Mouse (Mus musculus): ENCODE measurements around the gene BC028528. TPM values are rescaled to one million over a fixed set of nuclear protein-coding genes. Genes with fewer than 3 reads are reported as not detected.
A peak's percentile ranks its signal among the peaks of the same experiment; 100 is the strongest.
"Not testable (repeated sequence)": the region's sequence is repeated elsewhere in the genome, so short reads cannot be mapped to it uniquely, and the experiment has no call there.

The BC028528 gene
- polyA plus RNA-seq, 1 experiment from 2014 or later, result 8.5 TPM

DNA sequence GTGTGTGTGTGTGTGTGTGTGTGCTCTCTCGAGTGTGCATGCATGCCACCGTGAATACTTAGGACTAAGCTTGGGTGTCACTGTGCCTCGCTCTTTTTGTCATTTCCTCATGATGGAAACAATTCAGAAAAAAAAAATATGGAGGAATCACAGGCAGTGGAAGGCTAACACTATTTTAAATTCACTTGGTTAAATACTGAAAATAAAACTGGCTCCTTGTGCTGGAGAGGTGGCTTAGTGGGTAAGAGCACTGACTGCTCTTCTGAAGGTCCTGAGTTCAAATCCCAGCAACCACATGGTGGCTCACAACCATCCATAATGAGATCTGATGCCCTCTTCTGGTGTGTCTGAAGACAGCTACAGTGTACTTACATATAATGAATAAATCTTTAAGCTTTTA lies 33.5 kb downstream of the BC028528 start:
- H3K4me3 ChIP-seq (ENCODE audit: low read depth, low read length); H3K4me1 ChIP-seq (ENCODE audit: control insufficient read depth, insufficient read depth, low read length); H3K27me3 ChIP-seq (ENCODE audit: control insufficient read depth, insufficient read depth, low read length); DNase-seq (ENCODE audit: low spot score, missing footprints); H3K4me2 ChIP-seq; H3K27ac ChIP-seq (ENCODE audit: low read depth, low read length); H3K9me3 ChIP-seq (ENCODE audit: control insufficient read depth, low read length); H3K9ac ChIP-seq (ENCODE audit: low read length); ATAC-seq (ENCODE audit: low FRiP score); H3K36me3 ChIP-seq (ENCODE audit: control insufficient read depth, insufficient read depth, low read length): not testable (repeated sequence)
- 93% methylated on average over 3 of the region's 3 CpGs for WGBS

DNA sequence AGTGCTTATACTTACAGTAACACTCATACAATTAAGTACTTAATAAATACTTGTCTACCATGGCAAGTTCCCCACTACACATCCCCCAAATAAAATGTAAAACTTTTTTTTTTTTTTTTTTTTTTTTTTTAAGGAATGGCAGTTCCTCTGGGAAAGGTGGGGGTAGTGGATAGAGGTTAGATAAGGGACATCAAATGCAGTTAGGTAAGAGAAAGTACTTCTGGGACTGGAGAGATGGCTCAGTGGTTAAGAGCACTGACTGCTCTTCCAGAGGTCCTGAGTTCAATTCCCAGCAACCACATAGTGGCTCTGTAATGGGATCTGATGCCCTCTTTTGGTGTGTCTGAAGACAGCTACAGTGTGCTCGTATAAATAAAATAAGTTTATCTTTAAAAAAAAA lies 34.8 kb downstream of the BC028528 start:
- H3K9ac ChIP-seq (ENCODE audit: low read length); H3K27me3 ChIP-seq (ENCODE audit: control insufficient read depth, insufficient read depth, low read length); ATAC-seq (ENCODE audit: low FRiP score); H3K36me3 ChIP-seq (ENCODE audit: control insufficient read depth, insufficient read depth, low read length); H3K9me3 ChIP-seq (ENCODE audit: control insufficient read depth, low read length); H3K4me1 ChIP-seq (ENCODE audit: control insufficient read depth, insufficient read depth, low read length); H3K4me3 ChIP-seq (ENCODE audit: low read depth, low read length); H3K4me2 ChIP-seq; DNase-seq (ENCODE audit: low spot score, missing footprints); H3K27ac ChIP-seq (ENCODE audit: low read depth, low read length): not testable (repeated sequence)
- 100% methylated on average over 1 of the region's 1 CpGs for WGBS

DNA sequence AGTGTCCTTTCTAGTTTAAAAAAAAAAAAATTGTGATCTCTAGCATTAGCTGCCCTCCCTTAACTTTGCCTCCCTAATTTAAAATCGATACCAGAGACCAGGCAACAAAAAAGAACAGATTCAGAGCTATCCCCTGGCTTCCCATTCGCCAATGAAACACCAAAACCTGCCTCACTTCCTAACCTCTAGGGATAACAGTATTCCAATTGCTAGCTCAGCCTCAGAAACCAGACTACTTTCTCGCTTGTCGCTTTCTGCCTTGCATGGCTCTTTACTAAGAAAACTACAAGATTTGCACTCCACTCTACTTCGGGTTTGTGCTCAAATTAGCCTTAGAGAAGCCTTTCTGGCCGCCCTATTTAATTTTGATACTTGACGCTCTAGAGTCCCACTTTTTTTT lies 35.7 kb downstream of the BC028528 start:
- WGBS, result 28% methylated on average over 7 of the region's 7 CpGs
- Histone ChIP-seq H3K27me3 (ENCODE audit: control insufficient read depth, insufficient read depth, low read length) (no peaks in the 10 kb centered on the region), H3K9me3 (ENCODE audit: control insufficient read depth, low read length) (no peaks in the 10 kb centered on the region), H3K36me3 (ENCODE audit: control insufficient read depth, insufficient read depth, low read length) (peaks cover 10% of the 10 kb centered on the region), H3K4me1 (ENCODE audit: control insufficient read depth, insufficient read depth, low read length) (peaks cover 6% of the 10 kb centered on the region; the same call in 1 of the 2 replicates), H3K27ac (ENCODE audit: low read depth, low read length) (peak overlapping the region; percentile 61; the same call in 1 of the 2 replicates), H3K9ac (ENCODE audit: low read length) (peak overlapping the region; percentile 89), H3K4me2 (peak overlapping the region; percentile 70), H3K4me3 (ENCODE audit: low read depth, low read length) (peak overlapping the region; percentile 90)
- DNase-seq (ENCODE audit: low spot score, missing footprints), result peak; percentile 91
- peak; percentile 33; the same call in 1 of the 2 replicates for ATAC-seq (ENCODE audit: low FRiP score)

DNA sequence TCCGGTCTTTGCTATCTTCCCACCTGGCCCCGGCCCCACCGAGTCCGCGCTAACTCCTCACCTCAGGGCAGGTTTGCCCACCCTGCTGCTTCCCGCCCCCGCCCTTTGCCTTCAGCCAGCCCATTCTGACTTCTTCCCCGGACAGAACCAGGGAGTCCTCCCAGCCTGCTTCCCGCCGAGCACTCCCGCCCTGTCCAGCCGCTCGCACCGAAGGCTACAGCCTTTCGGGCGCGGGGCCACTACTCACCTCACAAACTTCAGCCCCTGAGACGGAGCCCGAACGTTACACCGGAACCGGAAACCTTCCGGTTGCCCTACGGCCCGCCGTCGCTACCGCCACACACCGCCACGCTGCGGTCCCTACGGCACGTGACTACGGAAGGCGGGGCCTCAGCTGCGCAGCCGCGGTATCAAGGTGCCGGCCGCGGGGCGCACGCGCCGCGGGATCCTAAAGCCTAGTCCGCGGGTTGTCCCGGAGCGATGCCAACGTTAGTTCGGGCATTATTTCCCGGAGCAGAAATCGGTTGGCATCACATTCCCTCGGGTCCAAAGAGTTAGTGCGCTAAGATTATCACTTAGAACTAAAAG lies 36.2 kb downstream of the BC028528 start, which contains the start of gene Prpf3:
TSS of gene Prpf3 (minus strand) at position 384 of the 588 bp plus-strand sequence.
- DNase-seq (ENCODE audit: low spot score, missing footprints), result peak; percentile 99
- ATAC-seq (ENCODE audit: low FRiP score), result peak; percentile 99
- peak within 1 kb of the TSS; percentile 90 for H3K4me3 ChIP-seq (ENCODE audit: low read depth, low read length)
- H3K9ac ChIP-seq (ENCODE audit: low read length), result peak within 1 kb of the TSS; percentile 89
- no peaks in the 10 kb centered on the region for H3K27me3 ChIP-seq (ENCODE audit: control insufficient read depth, insufficient read depth, low read length)
- H3K9me3 ChIP-seq (ENCODE audit: control insufficient read depth, low read length), result no peaks in the 10 kb centered on the region
- peak within 1 kb of the TSS; percentile 70 for H3K4me2 ChIP-seq
- H3K36me3 ChIP-seq (ENCODE audit: control insufficient read depth, insufficient read depth, low read length), result peaks cover 13% of the 10 kb centered on the region
- H3K27ac ChIP-seq (ENCODE audit: low read depth, low read length), result peak within 1 kb of the TSS; percentile 61; the same call in 1 of the 2 replicates
- WGBS, result under 1% methylated on average over 56 of the region's 56 CpGs
- H3K4me1 ChIP-seq (ENCODE audit: control insufficient read depth, insufficient read depth, low read length), result peaks cover 6% of the 10 kb centered on the region; the same call in 1 of the 2 replicates

DNA sequence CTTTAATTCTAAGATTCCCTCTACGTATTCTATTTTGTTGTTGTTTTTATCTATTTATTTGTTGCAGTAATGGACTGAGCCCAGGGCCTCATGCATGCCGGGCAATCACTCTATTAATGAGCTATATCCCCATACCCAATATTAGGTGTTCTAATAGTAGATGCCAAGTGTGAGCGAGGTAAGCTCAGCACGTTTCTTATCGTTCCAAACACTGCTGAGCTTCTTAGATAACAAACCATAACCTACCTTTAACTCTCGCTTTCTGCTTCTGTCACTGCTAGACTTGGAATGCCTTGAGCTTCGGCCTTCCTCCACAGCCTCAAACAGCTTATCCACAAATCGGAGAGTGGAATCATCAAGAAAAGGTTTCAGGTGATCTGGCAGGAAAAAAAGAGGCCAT lies 40.5 kb downstream of the BC028528 start:
- H3K36me3 ChIP-seq (ENCODE audit: control insufficient read depth, insufficient read depth, low read length), result peaks cover 29% of the 10 kb centered on the region
- WGBS, result 97% methylated on average over 8 of the region's 8 CpGs

DNA sequence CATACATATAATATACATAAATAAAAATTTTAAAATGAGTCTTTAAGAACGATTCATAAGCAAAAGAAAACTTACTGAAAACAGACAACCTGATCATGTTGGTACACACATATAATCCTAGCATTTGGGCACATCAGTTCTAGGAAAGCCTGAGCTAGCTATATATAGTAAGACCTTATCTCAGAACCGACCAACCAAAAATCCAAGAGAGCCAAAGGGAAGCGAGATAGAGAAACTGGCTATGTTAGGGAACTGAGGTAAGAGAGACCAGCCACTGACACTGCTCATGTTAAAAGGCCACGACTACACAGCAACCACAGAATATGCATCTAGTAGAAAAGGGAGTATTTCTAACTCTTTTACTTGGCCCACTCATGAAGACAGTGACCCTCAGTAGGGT lies 41.2 kb downstream of the BC028528 start:
- peaks cover 34% of the 10 kb centered on the region for H3K36me3 ChIP-seq (ENCODE audit: control insufficient read depth, insufficient read depth, low read length)

More for the DNA sequence above, 40.5 kb downstream of the BC028528 start:
- Histone ChIP-seq H3K4me1 (ENCODE audit: control insufficient read depth, insufficient read depth, low read length) (peaks cover 6% of the 10 kb centered on the region; the same call in 1 of the 2 replicates), H3K27me3 (ENCODE audit: control insufficient read depth, insufficient read depth, low read length) (no peaks in the 10 kb centered on the region), H3K27ac (ENCODE audit: low read depth, low read length) (no peak overlapping the region), H3K9me3 (ENCODE audit: control insufficient read depth, low read length) (no peaks in the 10 kb centered on the region), H3K4me3 (ENCODE audit: low read depth, low read length) (no peak overlapping the region), H3K9ac (ENCODE audit: low read length) (no peak overlapping the region), H3K4me2 (no peak overlapping the region)
- DNase-seq (ENCODE audit: low spot score, missing footprints), result no peak
- ATAC-seq (ENCODE audit: low FRiP score), result no peak

DNA sequence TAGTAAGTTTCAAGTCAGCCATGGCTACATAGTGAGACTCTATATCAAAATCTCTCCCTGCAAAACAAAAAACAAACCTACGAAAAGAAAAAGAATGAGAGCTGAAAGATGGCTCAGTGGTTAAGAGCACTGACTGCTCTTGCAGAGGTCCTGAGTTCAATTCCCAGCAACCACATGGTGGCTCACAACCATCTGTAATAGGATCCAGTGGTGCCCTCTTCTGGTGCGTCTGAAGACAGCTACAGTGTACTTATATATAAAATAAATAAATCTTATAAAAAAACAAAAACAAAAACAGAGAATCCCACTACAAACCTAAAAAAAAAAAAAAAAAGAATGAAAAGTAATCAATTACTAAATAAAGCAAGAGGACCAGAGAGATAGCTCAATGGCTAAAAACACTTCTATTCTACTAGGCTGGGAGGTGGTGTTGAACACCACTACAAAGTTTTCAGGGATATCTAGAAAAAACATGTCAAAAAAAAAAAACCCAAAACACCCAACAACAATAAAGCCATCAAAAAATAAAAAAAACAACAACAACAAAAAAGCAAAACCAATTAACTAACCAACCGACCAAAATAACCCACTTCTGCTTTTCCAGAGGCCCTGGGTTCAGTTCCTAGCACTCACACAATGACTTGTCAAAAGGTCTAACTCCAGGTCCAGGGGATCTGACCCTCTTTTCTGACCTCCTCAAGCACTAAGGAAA lies 49.1 kb downstream of the BC028528 start:
- H3K4me3 ChIP-seq (ENCODE audit: low read depth, low read length), result no peak overlapping the region
- no peak overlapping the region for H3K4me2 ChIP-seq
- H3K4me1 ChIP-seq (ENCODE audit: control insufficient read depth, insufficient read depth, low read length), result no peaks in the 10 kb centered on the region
- H3K9ac ChIP-seq (ENCODE audit: low read length), result no peak overlapping the region
- H3K27ac ChIP-seq (ENCODE audit: low read depth, low read length), result no peak overlapping the region
- no peak for ATAC-seq (ENCODE audit: low FRiP score)
- H3K36me3 ChIP-seq (ENCODE audit: control insufficient read depth, insufficient read depth, low read length), result peaks cover 30% of the 10 kb centered on the region
- no peaks in the 10 kb centered on the region for H3K9me3 ChIP-seq (ENCODE audit: control insufficient read depth, low read length)
- WGBS, result 93% methylated on average over 3 of the region's 3 CpGs
- no peaks in the 10 kb centered on the region for H3K27me3 ChIP-seq (ENCODE audit: control insufficient read depth, insufficient read depth, low read length)
- DNase-seq (ENCODE audit: low spot score, missing footprints), result no peak

More for the DNA sequence above, 41.2 kb downstream of the BC028528 start:
- ATAC-seq (ENCODE audit: low FRiP score), result no peak
- H3K9ac ChIP-seq (ENCODE audit: low read length), result no peak overlapping the region
- no peaks in the 10 kb centered on the region for H3K9me3 ChIP-seq (ENCODE audit: control insufficient read depth, low read length)
- no peak overlapping the region for H3K27ac ChIP-seq (ENCODE audit: low read depth, low read length)
- 86% methylated on average over 4 of the region's 4 CpGs for WGBS
- no peaks in the 10 kb centered on the region for H3K27me3 ChIP-seq (ENCODE audit: control insufficient read depth, insufficient read depth, low read length)
- DNase-seq (ENCODE audit: low spot score, missing footprints), result no peak
- H3K4me1 ChIP-seq (ENCODE audit: control insufficient read depth, insufficient read depth, low read length), result peaks cover 6% of the 10 kb centered on the region; the same call in 1 of the 2 replicates
- no peak overlapping the region for H3K4me3 ChIP-seq (ENCODE audit: low read depth, low read length)
- H3K4me2 ChIP-seq, result no peak overlapping the region

DNA sequence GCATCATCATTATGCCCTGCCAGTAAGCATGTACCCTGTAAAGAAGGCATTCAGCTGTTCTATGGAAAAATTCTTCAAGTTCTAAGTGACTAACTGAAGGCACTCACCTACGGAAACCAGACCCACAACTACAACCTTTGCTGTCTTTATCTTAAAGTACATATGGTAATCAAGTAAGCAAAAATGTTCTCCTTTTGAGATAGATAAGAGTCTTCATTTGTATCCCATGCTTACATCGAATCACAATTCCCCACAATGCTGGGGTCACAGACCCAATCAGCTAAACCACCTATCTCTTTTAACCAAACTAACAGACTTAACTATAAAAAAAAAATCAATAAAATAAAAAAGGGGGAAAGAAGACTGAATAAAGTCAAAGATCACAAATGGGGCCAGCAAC lies 52.6 kb downstream of the BC028528 start:
- no peak for DNase-seq (ENCODE audit: low spot score, missing footprints)
- no peak overlapping the region for H3K4me2 ChIP-seq
- no peaks in the 10 kb centered on the region for H3K9me3 ChIP-seq (ENCODE audit: control insufficient read depth, low read length)
- no peak overlapping the region for H3K9ac ChIP-seq (ENCODE audit: low read length)
- ATAC-seq (ENCODE audit: low FRiP score), result no peak
- no peak overlapping the region for H3K27ac ChIP-seq (ENCODE audit: low read depth, low read length)
- H3K4me3 ChIP-seq (ENCODE audit: low read depth, low read length), result no peak overlapping the region
- H3K27me3 ChIP-seq (ENCODE audit: control insufficient read depth, insufficient read depth, low read length), result no peaks in the 10 kb centered on the region
- 96% methylated on average over 2 of the region's 2 CpGs for WGBS
- H3K4me1 ChIP-seq (ENCODE audit: control insufficient read depth, insufficient read depth, low read length), result no peaks in the 10 kb centered on the region
- H3K36me3 ChIP-seq (ENCODE audit: control insufficient read depth, insufficient read depth, low read length), result peaks cover 23% of the 10 kb centered on the region

Measured in midbrain, embryonic 11.5 days (tissue).